Mouse (Mus musculus): ENCODE results near the gene Sprr2b.
"Not testable (repeated sequence)": the region's sequence is repeated elsewhere in the genome, so short reads cannot be mapped to it uniquely, and the experiment has no call there.

Sprr2b gene

DNA sequence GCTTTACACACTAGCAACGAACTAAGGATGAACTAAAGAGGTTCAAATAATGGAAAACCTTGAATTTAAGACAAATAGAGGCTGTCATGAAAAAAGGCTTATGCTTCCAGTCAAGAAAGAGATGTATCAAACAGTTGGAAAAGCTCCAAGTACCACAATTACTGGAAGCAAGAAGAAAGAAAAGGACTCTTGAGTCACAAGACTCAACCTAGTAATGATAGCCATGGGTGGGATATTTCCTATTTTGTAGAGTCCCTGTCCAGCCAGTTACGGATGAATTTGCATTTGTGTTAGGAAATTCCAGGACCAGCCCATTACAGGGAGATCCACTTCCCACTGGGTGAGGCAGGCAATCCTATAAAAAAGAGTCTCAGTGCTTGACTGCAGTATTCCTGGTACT, at the start of gene Sprr2b:
Gene Sprr2b (plus strand): TSS at position 301 of the 400 bp plus-strand sequence.
- in situ Hi-C loops (cut with MboI; ENCODE audit: low pct_unique_long_range_greater_than_20kb in 1 of 2, low sequenced_read_pairs in 2 of 2, unreplicated experiment in 1 of 2), result no loop called here

DNA sequence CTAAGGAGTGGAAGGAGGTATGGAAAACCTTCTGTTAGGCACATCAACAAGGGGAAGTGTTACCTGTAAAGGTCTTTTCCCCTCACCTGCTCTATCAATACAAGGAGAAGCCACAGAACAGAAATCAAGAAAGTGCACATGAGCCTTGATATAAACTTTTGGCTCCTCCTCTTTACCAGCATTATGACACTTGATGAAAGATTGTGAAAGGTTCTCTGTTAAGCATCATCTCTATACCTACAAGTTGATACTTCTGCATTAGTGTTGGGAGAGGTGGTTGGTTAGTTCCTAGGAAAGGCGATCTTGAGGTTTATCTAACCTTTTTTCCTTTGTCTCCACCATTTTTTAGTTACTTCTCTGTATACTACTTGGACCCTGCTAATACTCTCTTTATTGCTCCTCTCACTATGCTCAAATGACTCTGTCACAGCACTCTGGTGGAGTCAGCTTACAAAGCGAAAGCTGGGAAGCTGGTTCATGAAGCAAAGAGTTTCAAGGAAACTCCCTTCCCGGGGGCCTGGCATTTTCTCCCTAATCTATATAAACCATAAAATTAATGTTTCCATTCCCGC, 44.9 kb upstream of the Sprr2b start:
- in situ Hi-C loops (cut with MboI; ENCODE audit: low pct_unique_long_range_greater_than_20kb in 1 of 2, low sequenced_read_pairs in 2 of 2, unreplicated experiment in 1 of 2), result not testable (repeated sequence)

DNA sequence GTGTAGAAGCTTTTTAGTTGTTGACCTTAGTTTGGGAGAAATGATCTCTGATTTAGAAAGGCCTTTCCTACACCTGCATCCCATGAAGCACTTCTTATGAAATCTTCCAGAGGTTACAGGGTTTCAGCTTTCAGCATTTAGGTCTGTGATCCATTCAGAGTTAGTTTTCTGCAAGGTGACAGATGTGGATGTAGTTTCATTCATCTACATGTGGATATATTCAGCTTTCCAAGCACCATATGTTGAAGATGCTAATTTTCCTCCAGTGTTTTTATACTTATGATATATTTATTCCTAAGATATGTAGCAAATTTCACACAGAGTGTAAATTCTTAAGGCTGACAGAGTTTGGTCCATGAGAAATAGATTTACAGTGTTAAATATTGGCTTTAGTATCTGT, 42.9 kb upstream of the Sprr2b start:
- in situ Hi-C loops (cut with MboI; ENCODE audit: low pct_unique_long_range_greater_than_20kb in 1 of 2, low sequenced_read_pairs in 2 of 2, unreplicated experiment in 1 of 2), result not testable (repeated sequence)

DNA sequence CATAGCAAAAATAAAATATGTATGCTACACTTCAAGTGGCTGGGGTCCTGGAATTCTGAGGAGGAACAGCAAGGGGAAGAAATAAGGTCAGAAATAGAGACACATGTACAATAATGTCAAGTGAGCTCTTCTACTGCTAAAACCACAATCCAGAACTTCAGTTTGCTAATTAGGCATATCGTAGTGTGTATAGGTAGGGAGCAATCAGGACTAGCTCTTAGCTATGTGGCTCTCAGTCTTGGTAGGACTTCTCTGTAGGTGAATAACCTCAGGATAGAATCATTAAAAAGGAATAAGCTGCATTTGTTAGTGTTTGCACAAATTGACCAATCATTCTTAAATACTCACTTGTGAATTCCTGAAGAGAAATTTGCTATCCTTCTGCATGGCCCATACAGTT, 42.4 kb upstream of the Sprr2b start:
- in situ Hi-C loops (cut with MboI; ENCODE audit: low pct_unique_long_range_greater_than_20kb in 1 of 2, low sequenced_read_pairs in 2 of 2, unreplicated experiment in 1 of 2), result not testable (repeated sequence)

DNA sequence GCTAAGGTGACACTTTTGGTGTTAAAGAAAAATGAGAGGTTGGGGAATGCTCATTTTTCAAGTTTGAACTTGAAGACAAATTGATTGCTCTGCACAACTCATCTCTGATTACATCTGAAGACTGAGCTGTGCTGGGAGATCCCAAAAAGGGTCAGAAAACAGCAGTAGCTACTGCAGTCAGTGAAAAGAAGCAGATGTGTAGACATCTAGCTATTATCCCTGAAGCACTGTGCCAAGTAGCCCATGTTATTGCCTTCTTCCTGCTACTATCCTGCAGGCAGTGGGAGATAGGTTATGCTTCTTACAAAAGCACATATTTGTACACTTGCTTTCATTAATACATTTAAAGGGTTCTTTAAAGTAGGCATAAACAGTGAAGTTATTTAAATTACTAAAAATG, 36.8 kb upstream of the Sprr2b start:
- in situ Hi-C loops (cut with MboI; ENCODE audit: low pct_unique_long_range_greater_than_20kb in 1 of 2, low sequenced_read_pairs in 2 of 2, unreplicated experiment in 1 of 2), result not testable (repeated sequence)

DNA sequence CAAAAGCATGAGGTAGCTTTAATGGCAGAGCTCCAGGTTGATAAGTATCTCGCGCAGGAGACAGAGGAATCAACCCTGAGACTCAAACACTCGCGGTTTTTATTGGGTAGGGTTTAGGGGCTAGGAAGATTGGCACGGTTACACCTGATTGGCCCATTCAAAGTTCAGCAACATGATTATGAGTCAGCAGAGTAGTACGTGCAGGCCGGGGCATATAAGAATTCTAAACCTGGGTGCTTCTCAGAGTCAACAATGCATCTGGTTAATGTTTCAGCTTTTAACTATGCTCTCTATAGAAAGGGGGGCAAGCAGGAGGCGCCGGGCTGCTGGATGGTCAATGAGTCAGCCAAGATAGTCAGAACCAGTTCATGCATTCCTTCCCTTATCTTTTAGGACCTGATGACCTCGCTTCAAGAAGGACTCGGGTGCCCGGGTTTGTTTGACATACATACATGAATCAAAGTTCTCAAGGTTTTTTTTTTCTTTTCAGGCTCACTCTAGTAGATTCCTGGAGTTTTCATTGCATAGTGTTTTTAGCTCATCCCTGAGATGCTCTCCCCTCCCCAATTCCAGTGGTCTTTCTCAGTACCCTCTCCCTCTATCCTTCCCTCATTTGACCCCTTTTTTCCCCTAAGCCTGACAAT, 35.3 kb upstream of the Sprr2b start:
- in situ Hi-C loops (cut with MboI; ENCODE audit: low pct_unique_long_range_greater_than_20kb in 1 of 2, low sequenced_read_pairs in 2 of 2, unreplicated experiment in 1 of 2), result not testable (repeated sequence)

DNA sequence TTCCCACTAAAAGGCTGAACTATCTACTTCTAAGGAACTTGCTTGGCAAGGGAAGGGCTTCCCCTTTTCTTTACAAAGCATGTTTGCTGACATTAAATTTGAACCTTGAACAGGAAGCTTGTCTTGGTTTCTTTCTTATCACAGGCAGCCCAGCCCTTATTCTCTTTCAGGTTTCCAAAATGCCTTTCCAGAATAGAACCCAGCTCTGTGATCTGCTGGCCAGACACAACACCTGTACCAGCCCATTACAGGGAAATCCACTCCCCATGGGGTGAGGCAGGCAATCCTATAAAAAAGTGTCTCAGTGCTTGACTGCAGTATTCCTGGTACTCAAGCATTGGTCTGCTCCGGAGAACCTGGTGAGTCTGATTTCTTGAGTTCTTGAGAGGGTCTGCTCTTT, 31.3 kb upstream of the Sprr2b start, which contains the start of gene Sprr2a3:
Gene Sprr2a3 (plus strand): TSS at position 317 of the 400 bp plus-strand sequence.
- in situ Hi-C loops (cut with MboI; ENCODE audit: low pct_unique_long_range_greater_than_20kb in 1 of 2, low sequenced_read_pairs in 2 of 2, unreplicated experiment in 1 of 2), result not testable (repeated sequence)

DNA sequence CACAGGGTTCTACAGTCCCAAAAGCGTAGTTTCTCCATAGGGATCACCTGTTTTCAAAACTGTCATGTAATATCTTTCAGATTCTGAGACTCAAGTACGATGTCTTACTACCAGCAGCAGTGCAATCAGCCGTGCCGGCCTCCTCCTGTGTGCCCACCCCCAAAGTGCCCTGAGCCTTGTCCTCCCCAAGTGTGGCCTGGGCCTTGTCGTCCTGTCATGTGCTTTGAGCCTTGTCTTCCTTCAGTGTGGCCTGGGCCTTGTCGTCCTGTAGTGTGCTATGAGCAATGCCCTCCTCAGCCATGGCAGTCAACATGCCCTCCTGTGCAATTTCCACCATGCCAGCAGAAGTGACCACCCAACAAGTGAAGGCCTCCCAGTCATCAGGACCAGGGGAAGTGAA, 27.9 kb upstream of the Sprr2b start:
- in situ Hi-C loops (cut with MboI; ENCODE audit: low pct_unique_long_range_greater_than_20kb in 1 of 2, low sequenced_read_pairs in 2 of 2, unreplicated experiment in 1 of 2), result not testable (repeated sequence)

DNA sequence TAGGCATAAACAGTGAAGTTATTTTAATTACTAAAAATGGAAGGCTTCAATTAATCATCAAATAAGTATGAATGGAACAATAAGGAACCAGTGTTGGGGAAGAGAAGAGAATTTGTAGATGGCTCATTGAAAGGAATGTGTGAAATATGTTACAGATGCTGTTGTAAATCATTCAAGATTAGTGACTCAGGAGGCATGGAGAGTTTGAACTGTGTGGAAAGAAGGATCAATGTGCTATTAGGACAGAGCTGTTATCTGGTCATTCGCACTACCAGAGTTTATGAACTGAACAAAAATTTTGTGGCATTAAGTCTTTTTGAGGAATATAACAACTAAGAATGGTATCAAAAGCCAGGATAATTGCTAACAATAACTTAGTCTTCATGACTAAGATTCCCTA, 9.0 kb upstream of the Sprr2b start:
- in situ Hi-C loops (cut with MboI; ENCODE audit: low pct_unique_long_range_greater_than_20kb in 1 of 2, low sequenced_read_pairs in 2 of 2, unreplicated experiment in 1 of 2), result no loop called here

DNA sequence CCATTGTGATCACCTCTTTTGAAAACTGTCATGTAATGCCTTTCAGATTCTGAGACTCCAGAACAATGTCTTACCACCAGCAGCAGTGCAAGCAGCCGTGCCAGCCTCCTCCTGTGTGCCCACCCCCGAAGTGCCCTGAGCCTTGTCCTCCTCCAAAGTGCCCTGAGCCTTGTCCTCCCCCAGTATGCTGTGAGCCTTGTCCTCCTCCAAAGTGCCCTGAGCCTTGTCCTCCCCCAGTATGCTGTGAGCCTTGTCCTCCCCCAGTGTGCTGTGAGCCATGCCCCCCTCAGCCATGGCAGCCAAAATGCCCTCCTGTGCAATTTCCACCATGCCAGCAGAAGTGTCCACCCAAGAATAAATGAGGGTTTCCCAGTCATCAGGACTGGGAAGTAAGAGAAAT, 964 bp downstream of the Sprr2b start:
- in situ Hi-C loops (cut with MboI; ENCODE audit: low pct_unique_long_range_greater_than_20kb in 1 of 2, low sequenced_read_pairs in 2 of 2, unreplicated experiment in 1 of 2), result no loop called here

DNA sequence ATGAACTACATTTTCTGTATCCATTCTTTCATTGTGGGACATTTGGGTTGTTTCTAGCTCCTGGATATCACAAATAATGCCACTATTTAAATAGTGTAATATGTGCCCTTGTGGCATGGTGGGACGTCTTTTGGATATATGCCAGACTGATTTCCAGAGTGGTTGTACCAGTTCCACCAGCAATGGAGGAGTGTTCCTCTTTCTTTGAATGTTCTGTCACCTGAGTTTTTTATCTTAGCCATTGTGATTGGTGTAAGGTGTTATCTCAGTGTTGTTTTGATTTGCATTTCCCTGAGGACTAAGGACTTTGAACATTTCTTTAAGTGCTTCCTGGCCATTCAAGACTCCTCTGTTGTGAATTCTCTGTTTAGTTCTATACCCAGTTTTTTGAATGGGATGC, 19.9 kb downstream of the Sprr2b start:
- in situ Hi-C loops (cut with MboI; ENCODE audit: low pct_unique_long_range_greater_than_20kb in 1 of 2, low sequenced_read_pairs in 2 of 2, unreplicated experiment in 1 of 2), result no loop called here

DNA sequence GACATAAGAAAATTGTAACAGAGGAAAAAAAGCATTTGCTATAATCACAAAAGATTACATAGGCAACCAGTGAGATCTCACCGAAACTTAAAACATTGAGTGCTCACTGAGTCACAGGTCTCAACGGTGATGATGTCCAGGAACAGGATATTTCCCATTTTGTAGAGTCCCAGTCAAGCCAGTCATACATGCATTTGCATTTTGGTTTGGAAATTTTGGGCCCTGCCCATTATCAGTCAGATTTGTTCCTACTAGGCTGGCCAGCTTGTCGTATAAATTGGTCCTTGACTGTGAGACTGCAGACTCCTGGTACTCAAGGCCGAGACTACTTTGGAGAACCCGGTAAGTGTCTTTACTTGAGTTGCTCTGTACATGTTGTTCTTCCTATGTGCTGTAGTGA, 22.4 kb downstream of the Sprr2b start, which contains the start of gene Sprr2d:
Gene Sprr2d (plus strand): TSS at position 301 of the 400 bp plus-strand sequence.
- in situ Hi-C loops (cut with MboI; ENCODE audit: low pct_unique_long_range_greater_than_20kb in 1 of 2, low sequenced_read_pairs in 2 of 2, unreplicated experiment in 1 of 2), result no loop called here

DNA sequence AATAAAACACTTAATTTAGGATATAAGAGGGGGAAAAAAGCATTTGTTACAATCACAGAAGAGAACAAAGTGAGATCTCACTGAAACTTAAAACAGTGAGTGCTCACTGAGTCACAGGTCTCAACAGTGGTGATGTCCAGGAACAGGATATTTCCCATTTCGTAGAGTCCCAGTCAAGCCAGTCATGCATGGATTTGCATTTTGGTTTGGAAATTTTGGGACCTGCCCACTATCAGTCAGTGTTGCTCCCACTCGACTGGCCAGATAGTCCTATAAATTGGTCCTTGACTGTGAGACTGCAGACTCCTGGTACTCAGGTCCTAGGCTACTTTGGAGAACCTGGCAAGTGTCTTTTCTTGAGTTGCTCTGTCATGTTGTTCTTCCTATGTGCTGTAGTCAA, 35.4 kb downstream of the Sprr2b start, which contains the start of gene Sprr2e:
Gene Sprr2e (plus strand): TSS at position 301 of the 400 bp plus-strand sequence.
- in situ Hi-C loops (cut with MboI; ENCODE audit: low pct_unique_long_range_greater_than_20kb in 1 of 2, low sequenced_read_pairs in 2 of 2, unreplicated experiment in 1 of 2), result no loop called here

DNA sequence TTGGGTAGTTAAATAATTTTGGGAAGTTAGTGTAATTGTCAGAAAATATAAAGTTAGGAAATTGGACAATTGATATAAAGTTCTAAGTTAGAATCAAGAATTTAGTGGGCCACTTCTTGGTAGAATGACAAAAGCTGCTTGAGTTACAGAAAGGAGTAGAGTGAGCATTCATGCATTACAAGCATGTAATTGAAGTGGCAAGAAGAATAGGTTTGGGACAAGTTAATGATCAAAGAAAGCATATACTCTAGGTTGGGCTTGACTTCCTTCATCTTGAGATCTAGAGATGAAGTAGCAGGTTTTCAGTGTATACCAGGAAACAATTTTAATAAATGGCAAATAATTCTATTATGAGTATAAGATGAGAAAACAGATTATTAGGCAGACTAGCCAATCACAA, 45.2 kb downstream of the Sprr2b start:
- in situ Hi-C loops (cut with MboI; ENCODE audit: low pct_unique_long_range_greater_than_20kb in 1 of 2, low sequenced_read_pairs in 2 of 2, unreplicated experiment in 1 of 2), result no loop called here

DNA sequence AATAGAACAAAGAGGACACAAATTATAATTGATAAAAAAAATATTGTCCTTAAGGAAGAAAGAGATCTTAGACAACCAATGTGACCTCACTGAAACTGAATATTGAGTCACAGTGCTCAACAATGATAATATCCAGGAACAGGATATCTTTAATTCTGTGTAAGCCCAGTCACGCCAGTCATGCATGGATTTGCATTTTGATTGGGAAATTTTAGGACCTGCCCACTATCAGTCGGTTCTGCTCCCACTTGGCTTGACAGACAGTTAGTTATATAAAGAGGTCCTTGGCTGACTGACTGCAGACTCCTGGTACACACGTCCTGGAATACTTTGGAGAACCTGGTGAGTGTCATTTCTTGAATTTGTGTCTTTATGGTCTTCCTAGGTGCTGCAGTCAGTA, 48.5 kb downstream of the Sprr2b start, which contains the start of gene Sprr2f:
Gene Sprr2f (plus strand): TSS at position 301 of the 400 bp plus-strand sequence.
- in situ Hi-C loops (cut with MboI; ENCODE audit: low pct_unique_long_range_greater_than_20kb in 1 of 2, low sequenced_read_pairs in 2 of 2, unreplicated experiment in 1 of 2), result no loop called here
